Mouse (Mus musculus): ENCODE data around the gene Mns1. TPM values are rescaled to one million over a fixed set of nuclear protein-coding genes. Genes with fewer than 3 reads are reported as not detected.
"Not testable (repeated sequence)": the region's sequence is repeated elsewhere in the genome, so short reads cannot be mapped to it uniquely, and the experiment has no call there.

Gene Mns1
- total RNA-seq, 1 experiment: 7.4 TPM

DNA sequence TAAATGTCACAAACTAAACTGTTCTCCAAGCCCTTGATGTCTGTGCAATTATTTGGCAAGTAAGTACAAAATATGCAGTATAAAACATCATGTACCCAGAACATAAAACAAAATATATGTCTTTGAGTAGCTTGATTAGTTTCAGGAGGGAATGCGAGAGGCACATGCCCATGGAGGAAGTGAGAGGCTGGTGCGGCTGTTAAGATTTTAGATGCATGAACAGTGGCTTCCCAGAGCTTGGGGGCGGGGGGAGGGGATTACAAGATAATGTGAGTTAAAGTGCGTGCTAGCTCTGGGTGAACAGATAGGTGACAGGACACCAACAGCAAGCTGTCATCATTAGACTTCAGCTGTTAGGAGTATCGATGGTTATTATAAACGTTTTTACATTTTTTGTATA, 13.3 kb downstream of the Mns1 start:
- H3K36me3 ChIP-seq (ENCODE audit: control insufficient read depth, insufficient read depth, low read length, poor library complexity, severe bottlenecking): peaks cover 2% of the 10 kb centered on the region; the same call in 1 of the 2 replicates
- H3K9me3 ChIP-seq (ENCODE audit: control insufficient read depth, insufficient read depth, low read depth, low read length): no peaks in the 10 kb centered on the region
- H3K4me1 ChIP-seq (ENCODE audit: control insufficient read depth in 2 of 2, insufficient read depth in 2 of 2, low read length in 2 of 2, poor library complexity in 1 of 2): peaks cover 0 to 5% of the 10 kb centered on the region in 2 experiments; a peak in 2 of 4 replicates
- in situ Hi-C loops (cut with MboI; ENCODE audit: low sequenced_read_pairs in 2 of 2, unreplicated experiment in 2 of 2): no loop called here
- TF ChIP-seq ZNF384 (IDR thresholded peaks at IDR 0.05; ENCODE audit: low read depth, low read length) (no peak), ZC3H11A (IDR thresholded peaks at IDR 0.05; ENCODE audit: borderline replicate concordance, low read depth, low read length) (no peak), HCFC1 (IDR thresholded peaks at IDR 0.05; ENCODE audit: borderline replicate concordance, insufficient read depth, low read length) (no peak)
- H3K9ac ChIP-seq (ENCODE audit: insufficient read depth, low read depth, low read length, poor library complexity, severe bottlenecking): no peak overlapping the region
- no peak overlapping the region for H3K27ac ChIP-seq (ENCODE audit: insufficient read depth, low read depth, low read length, poor library complexity, severe bottlenecking)
- no peak for DNase-seq (ENCODE audit: low read depth, low spot score)
- no peak overlapping the region for H3K4me3 ChIP-seq (ENCODE audit: insufficient read depth in 1 of 2, low read depth in 1 of 2, low read length in 2 of 2, poor library complexity in 1 of 2, severe bottlenecking in 1 of 2)

DNA sequence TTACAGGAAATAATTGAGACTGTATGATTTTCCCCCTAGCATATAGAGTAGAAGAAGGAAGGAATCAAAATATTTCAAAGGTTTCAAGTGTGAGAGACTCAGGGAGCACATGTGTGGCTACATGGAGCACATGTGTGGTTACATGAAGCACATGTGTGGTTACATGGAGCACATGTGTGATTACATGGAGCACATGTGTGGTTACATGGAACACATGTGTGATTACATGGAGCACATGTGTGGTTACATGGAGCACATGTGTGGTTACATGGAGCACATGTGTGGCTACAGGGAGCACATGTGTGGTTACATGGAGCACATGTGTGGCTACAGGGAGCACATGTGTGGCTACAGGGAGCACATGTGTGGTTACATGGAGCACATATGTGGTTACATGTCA, 16.5 kb downstream of the Mns1 start:
- DNase-seq (ENCODE audit: low read depth, low spot score); in situ Hi-C loops (cut with MboI; ENCODE audit: low sequenced_read_pairs in 2 of 2, unreplicated experiment in 2 of 2); H3K9ac ChIP-seq (ENCODE audit: insufficient read depth, low read depth, low read length, poor library complexity, severe bottlenecking); H3K9me3 ChIP-seq (ENCODE audit: control insufficient read depth, insufficient read depth, low read depth, low read length); H3K27ac ChIP-seq (ENCODE audit: insufficient read depth, low read depth, low read length, poor library complexity, severe bottlenecking); H3K4me3 ChIP-seq (ENCODE audit: insufficient read depth in 1 of 2, low read depth in 1 of 2, low read length in 2 of 2, poor library complexity in 1 of 2, severe bottlenecking in 1 of 2); H3K36me3 ChIP-seq (ENCODE audit: control insufficient read depth, insufficient read depth, low read length, poor library complexity, severe bottlenecking); H3K4me1 ChIP-seq (ENCODE audit: control insufficient read depth in 2 of 2, insufficient read depth in 2 of 2, low read length in 2 of 2, poor library complexity in 1 of 2): not testable (repeated sequence)

GRCm38 (mm10) chr9:72456374-72456773, 18.6 kb downstream of the Mns1 start:
- DNase-seq (ENCODE audit: low read depth, low spot score): no peak
- no peak overlapping the region for H3K9ac ChIP-seq (ENCODE audit: insufficient read depth, low read depth, low read length, poor library complexity, severe bottlenecking)
- H3K9me3 ChIP-seq (ENCODE audit: control insufficient read depth, insufficient read depth, low read depth, low read length): no peaks in the 10 kb centered on the region
- no peak for TF ChIP-seq MAFK (IDR thresholded peaks at IDR 0.05; ENCODE audit: insufficient read depth, low read depth, low read length)
- TF ChIP-seq CHD2 (IDR thresholded peaks at IDR 0.05; ENCODE audit: low read depth, low read length): no peak
- TF ChIP-seq HCFC1 (IDR thresholded peaks at IDR 0.05; ENCODE audit: borderline replicate concordance, insufficient read depth, low read length): no peak
- no peak for TF ChIP-seq ZC3H11A (IDR thresholded peaks at IDR 0.05; ENCODE audit: borderline replicate concordance, low read depth, low read length)
- in situ Hi-C loops (cut with MboI; ENCODE audit: low sequenced_read_pairs in 2 of 2, unreplicated experiment in 2 of 2): no loop called here
- no peak overlapping the region for H3K27ac ChIP-seq (ENCODE audit: insufficient read depth, low read depth, low read length, poor library complexity, severe bottlenecking)
- peaks cover 0 to 2% of the 10 kb centered on the region in 2 experiments; a peak in 1 of 4 replicates for H3K4me1 ChIP-seq (ENCODE audit: control insufficient read depth in 2 of 2, insufficient read depth in 2 of 2, low read length in 2 of 2, poor library complexity in 1 of 2)
- no peak overlapping the region for H3K4me3 ChIP-seq (ENCODE audit: insufficient read depth in 1 of 2, low read depth in 1 of 2, low read length in 2 of 2, poor library complexity in 1 of 2, severe bottlenecking in 1 of 2)
- H3K36me3 ChIP-seq (ENCODE audit: control insufficient read depth, insufficient read depth, low read length, poor library complexity, severe bottlenecking): peaks cover 7% of the 10 kb centered on the region

- H3K36me3 ChIP-seq (ENCODE audit: control insufficient read depth, insufficient read depth, low read length, poor library complexity, severe bottlenecking): peaks cover 7% of the 10 kb centered on the region
- H3K4me1 ChIP-seq (ENCODE audit: control insufficient read depth in 2 of 2, insufficient read depth in 2 of 2, low read length in 2 of 2, poor library complexity in 1 of 2): peaks cover 0 to 2% of the 10 kb centered on the region in 2 experiments; a peak in 1 of 4 replicates
- no peak overlapping the region for H3K4me3 ChIP-seq (ENCODE audit: insufficient read depth in 1 of 2, low read depth in 1 of 2, low read length in 2 of 2, poor library complexity in 1 of 2, severe bottlenecking in 1 of 2)
- H3K9me3 ChIP-seq (ENCODE audit: control insufficient read depth, insufficient read depth, low read depth, low read length): no peaks in the 10 kb centered on the region
- TF ChIP-seq ZC3H11A (IDR thresholded peaks at IDR 0.05; ENCODE audit: borderline replicate concordance, low read depth, low read length) (0 out of 2 replicates have a peak, but pooled peaks have one; percentile 25), MAFK (IDR thresholded peaks at IDR 0.05; ENCODE audit: insufficient read depth, low read depth, low read length) (no peak), CHD2 (IDR thresholded peaks at IDR 0.05; ENCODE audit: low read depth, low read length) (no peak)
- DNase-seq (ENCODE audit: low read depth, low spot score): peak; percentile 34
- no peak overlapping the region for H3K27ac ChIP-seq (ENCODE audit: insufficient read depth, low read depth, low read length, poor library complexity, severe bottlenecking)
- in situ Hi-C loops (cut with MboI; ENCODE audit: low sequenced_read_pairs in 2 of 2, unreplicated experiment in 2 of 2): no loop called here
- no peak overlapping the region for H3K9ac ChIP-seq (ENCODE audit: insufficient read depth, low read depth, low read length, poor library complexity, severe bottlenecking)
Measured at GRCm38 (mm10) chr9:72458233-72458632, 20.4 kb downstream of the Mns1 start.

GRCm38 (mm10) chr9:72459703-72460102, 21.9 kb downstream of the Mns1 start:
- Histone ChIP-seq H3K27ac (ENCODE audit: insufficient read depth, low read depth, low read length, poor library complexity, severe bottlenecking) (no peak overlapping the region), H3K9ac (ENCODE audit: insufficient read depth, low read depth, low read length, poor library complexity, severe bottlenecking) (no peak overlapping the region), H3K4me1 (ENCODE audit: control insufficient read depth in 2 of 2, insufficient read depth in 2 of 2, low read length in 2 of 2, poor library complexity in 1 of 2) (peaks cover 0 to 2% of the 10 kb centered on the region in 2 experiments; a peak in 1 of 4 replicates), H3K36me3 (ENCODE audit: control insufficient read depth, insufficient read depth, low read length, poor library complexity, severe bottlenecking) (peaks cover 5% of the 10 kb centered on the region), H3K9me3 (ENCODE audit: control insufficient read depth, insufficient read depth, low read depth, low read length) (no peaks in the 10 kb centered on the region), H3K4me3 (ENCODE audit: insufficient read depth in 1 of 2, low read depth in 1 of 2, low read length in 2 of 2, poor library complexity in 1 of 2, severe bottlenecking in 1 of 2) (no peak overlapping the region)
- TF ChIP-seq ZNF384 (IDR thresholded peaks at IDR 0.05; ENCODE audit: low read depth, low read length) (no peak), HCFC1 (IDR thresholded peaks at IDR 0.05; ENCODE audit: borderline replicate concordance, insufficient read depth, low read length) (no peak), MAFK (IDR thresholded peaks at IDR 0.05; ENCODE audit: insufficient read depth, low read depth, low read length) (no peak), CHD2 (IDR thresholded peaks at IDR 0.05; ENCODE audit: low read depth, low read length) (no peak), ZC3H11A (IDR thresholded peaks at IDR 0.05; ENCODE audit: borderline replicate concordance, low read depth, low read length) (no peak)
- in situ Hi-C loops (cut with MboI; ENCODE audit: low sequenced_read_pairs in 2 of 2, unreplicated experiment in 2 of 2): no loop called here
- DNase-seq (ENCODE audit: low read depth, low spot score): no peak

All from ES-E14 (cell line).